Mouse (Mus musculus) brain, adult 2 months (tissue): ENCODE data around the gene Otp.

Experiments
- DNase-seq: peaks from one replicate; pipeline ENCODE4 v3.0.0; 2011; ENCODE audit warnings: low read depth, low spot score

Gene Otp

GRCm38 (mm10) chr13:94875396-94875880 is at the start of gene Otp:
Otp (plus strand) TSS chr13:94875602.
- no peak for DNase-seq

DNA sequence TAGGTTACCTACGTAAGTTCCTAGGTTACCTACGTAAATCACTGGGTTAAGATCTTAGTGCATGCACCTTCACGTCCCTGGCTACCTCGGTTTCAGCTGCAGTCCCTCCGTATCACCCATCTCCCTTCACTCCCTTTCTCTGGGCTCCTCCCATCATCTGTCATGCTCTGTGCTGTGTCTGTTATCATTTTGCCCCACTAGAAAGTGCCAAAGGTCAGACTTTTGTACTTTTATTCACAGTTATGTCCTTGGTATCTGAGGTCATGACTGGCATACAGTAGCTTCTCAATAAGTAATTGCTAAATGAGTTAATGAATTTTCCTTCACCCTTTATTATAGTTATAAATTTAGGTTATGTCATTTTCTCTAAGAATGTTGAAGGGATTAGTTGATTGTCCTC is 49.0 kb upstream of the Otp start:
- no peak for DNase-seq

DNA sequence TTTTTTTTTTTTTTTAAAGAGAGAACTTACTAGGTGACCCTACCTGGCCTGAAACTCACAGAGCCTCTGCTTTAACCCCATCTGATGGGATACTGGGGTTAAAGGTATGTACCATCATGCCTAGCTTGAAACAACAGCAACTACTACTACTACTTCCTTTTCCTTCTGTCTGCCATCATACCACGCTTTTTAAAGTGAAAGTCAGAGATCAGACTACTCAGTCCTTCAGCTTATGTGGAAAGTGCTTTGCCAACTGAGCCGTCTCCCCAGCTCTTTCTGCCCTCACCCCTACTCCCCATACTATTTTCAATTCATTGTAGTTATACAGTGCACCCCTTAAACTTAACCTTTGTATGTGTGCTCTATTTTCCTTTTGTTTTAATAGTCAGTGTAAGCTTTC is 48.4 kb upstream of the Otp start:
- no peak for DNase-seq

- no peak for DNase-seq
Observed at GRCm38 (mm10) chr13:94827847-94828246, 47.6 kb upstream of the Otp start.

DNA sequence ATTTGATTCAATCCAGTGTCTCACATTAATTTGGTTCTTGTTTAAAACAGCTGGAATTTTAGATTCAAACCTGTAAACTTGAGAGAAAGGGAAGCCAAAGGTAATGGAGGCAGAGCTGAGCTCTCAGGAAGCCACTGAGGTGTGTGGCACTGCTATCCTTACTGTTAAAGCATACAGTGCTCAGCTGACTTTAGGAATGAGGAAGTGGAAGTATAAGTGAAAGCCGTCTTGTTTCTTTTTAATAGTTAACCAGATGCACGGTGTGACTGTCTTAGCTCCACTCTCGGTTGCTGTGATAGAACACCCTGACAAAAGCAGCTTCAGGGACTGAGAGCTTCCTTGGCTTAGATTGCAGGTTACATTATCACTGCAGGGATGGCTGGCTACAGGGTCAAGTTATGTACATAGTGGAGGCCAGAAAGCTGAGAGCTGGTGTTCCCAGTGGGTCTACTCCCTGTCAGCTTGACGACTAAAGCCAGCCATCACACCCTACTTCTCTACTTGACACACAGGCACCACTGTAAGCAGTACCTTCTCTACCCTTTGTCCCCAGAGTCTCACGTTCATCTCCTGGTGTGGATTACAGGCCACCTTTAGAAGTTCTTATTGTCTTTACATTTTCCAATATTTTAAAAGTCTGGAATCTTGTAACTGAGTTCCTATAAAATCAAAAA is 37.2 kb upstream of the Otp start:
- no peak for DNase-seq

GRCm38 (mm10) chr13:94838756-94839337 is 36.6 kb upstream of the Otp start:
- peak; percentile 51 for DNase-seq

GRCm38 (mm10) chr13:94843236-94843635 is 32.2 kb upstream of the Otp start:
- no peak for DNase-seq

- DNase-seq, result no peak
Observed at GRCm38 (mm10) chr13:94847870-94848269, 27.5 kb upstream of the Otp start.

GRCm38 (mm10) chr13:94849351-94849750 is 26.1 kb upstream of the Otp start:
- no peak for DNase-seq

DNA sequence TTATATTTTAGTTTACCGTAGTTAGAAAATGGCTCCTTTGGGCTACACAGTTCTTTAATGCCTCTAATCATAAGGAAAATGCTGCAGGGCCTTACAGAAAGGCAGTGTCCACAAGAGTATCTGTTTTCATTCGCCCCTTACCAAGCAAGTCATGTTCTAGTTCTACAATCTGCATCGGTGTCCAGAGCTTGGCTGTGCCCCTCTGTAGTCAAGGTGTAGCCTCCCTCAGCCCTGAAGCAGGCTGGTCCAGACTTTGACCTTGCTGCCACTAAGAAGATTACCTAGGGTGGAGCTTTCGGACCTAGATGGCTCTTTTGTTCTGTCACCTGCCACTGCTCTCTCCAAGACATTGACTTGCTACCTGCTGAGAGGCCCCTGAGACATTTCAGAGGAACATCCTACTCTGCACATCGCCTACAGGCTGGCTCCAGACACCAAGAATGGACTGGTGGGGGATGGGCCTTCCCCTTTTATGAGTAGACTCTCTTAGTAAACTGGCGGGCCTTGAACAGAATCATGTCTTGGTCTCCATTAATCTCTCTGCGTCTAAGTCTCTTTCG is 17.3 kb upstream of the Otp start:
- no peak for DNase-seq

DNA sequence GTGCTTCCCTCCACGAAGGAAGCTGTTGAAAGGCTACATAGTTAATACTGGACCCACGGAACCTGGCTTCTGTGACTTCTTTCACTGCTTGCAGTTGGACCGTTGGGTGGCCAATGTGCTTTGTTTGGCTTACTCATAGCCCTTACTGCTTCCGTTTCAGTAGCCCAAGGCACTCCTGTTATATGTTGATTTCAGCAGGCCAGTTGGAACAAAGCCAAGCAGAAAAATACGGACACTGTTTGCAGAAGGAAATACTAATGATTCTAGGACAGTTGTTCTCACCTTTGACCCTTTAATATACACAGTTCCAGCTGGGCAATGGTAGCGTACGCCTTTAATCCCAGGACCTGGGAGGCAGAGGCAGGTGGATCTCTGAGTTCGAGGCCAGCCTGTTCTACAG is 16.1 kb upstream of the Otp start:
- no peak for DNase-seq

- DNase-seq, result no peak
Observed at GRCm38 (mm10) chr13:94862491-94863230, 12.7 kb upstream of the Otp start.

- no peak for DNase-seq
Observed at GRCm38 (mm10) chr13:94866906-94867305, 8.5 kb upstream of the Otp start.

DNA sequence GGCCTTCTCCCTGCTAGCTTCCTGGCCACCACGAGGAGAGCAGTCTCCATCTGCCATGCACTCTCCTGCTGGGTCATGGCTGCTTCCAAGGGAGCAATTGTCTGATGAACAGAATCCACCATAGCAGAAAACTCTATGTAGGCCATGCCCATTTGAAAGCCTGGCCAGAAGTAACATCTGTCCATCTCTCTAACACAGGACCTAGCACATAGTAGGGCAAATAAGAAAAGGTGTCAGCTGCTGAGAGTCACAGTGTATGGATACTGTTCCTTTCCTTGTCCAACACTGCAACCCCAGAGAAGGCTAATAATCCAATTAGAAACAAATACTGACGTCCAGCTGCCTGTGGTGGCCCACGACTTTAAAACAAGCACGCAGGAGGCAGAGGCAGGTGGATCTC is 7.6 kb upstream of the Otp start:
- DNase-seq, result no peak

DNA sequence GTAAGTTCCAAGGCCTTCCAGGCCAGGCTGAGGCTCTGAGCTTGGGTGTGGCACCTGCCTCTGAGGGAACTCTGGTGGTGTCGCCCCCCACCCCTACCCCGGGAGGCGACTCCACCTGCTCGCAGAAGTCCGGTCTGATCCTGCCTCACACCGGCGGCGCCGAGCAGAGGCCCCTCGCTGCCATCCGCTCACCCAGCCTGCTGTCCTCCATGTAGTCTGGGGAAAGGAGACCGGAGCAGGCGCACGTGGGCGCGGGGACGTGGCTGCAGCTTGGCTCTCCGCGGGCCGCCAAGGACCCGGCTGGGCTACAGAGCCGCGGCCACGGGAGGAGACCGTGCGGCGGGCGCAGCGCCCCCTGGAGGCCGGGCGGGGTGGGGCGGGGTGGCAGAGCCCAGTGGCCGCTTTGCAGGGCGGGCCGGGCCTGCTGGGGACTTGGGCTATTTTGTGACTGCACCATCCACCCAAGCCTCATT is 6.9 kb upstream of the Otp start:
- no peak for DNase-seq

GRCm38 (mm10) chr13:94869541-94869940 is 5.9 kb upstream of the Otp start:
- DNase-seq, result no peak

GRCm38 (mm10) chr13:94870071-94870460 is 5.3 kb upstream of the Otp start:
- no peak for DNase-seq

DNA sequence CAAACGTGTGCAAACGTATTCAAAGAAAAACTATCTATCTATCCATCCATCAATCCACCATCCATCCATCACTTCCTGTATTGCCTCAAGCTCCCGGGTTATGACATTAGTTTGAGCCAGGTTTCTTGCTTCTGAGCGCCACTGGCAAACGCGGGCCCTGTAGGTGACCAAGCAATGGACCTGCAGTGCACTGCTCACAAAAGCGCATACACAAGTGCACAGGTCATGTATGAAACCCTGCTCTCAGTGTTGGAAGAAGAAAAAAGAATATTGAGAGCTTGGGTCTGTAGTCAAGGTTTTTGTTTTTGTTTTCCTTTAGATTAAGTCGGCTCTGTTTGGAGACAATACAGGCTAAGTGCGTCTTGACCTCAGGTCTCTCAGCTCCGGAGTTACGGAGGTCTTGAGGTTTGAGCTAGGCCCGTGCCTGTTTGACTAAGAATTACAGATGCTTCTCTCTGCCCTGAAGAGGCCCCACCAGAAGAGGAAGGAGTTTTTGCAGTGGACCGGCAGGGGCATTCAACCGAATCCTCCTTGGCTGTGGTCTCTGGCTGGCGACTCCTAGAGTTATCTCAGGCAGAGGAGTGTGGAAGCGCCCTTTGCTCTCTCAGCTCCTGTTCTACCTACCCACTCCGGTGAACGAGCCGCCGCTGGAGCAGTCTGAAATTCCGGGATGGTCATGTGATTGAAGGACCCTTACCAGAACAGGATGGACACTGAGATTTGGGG is 4.8 kb upstream of the Otp start:
- no peak for DNase-seq

GRCm38 (mm10) chr13:94871806-94872320 is 3.5 kb upstream of the Otp start:
- DNase-seq, result no peak

DNA sequence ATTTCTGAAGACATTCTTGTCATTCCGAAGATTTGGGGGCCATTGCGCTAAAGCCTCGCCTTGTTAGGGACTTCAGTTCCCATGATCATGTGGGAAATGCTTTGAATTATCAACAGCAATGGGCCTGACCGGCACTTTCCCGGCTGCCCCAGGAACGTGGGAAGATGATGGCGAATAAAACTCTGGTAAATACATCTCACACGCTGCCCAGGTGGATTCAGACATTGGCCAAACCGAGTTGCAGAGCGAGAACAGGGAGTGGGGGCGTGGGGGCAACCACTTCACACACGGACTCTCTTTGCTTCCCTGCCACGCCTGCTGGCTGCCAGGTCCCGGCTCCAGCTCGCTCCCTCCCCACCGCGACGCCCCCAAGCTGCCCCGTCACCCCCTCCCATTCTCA is 3.0 kb upstream of the Otp start:
- DNase-seq, result no peak
